8 mouse cellular contexts compared by ENCODE assay signal in genomic region chrX:51205548-51206324, GRCm38 (mm10). TPM values are rescaled to one million over a fixed set of nuclear protein-coding genes. Genes with fewer than 3 reads are reported as not detected.
DNase-seq lines count a peak whose midpoint lies in the region; ATAC-seq and TF ChIP-seq lines count a peak whose summit lies in the region.

No protein-coding gene starts in this region.

- H3K4me3 ChIP-seq in heart, embryonic 12.5 days: peak overlapping the region; percentile 73
- H3K4me3 ChIP-seq in kidney, postnatal 0 days (replicated peaks; ENCODE audit: low read depth, low read length): peak overlapping the region; percentile 52

- peak; percentile 56 for TF ChIP-seq CTCF in kidney, postnatal 0 days (IDR thresholded peaks at IDR 0.05; ENCODE audit: low read depth)

- 18% methylated on average over 79 of the region's 79 CpGs for WGBS in heart, embryonic 12.5 days
- WGBS in kidney, postnatal 0 days: 34% methylated on average over 79 of the region's 79 CpGs

- 0 out of 2 replicates have a peak, but pooled peaks cover 3% of the 10 kb centered on the region for H3K9me3 ChIP-seq in heart, embryonic 12.5 days (replicated peaks)
- no peaks in the 10 kb centered on the region for H3K9me3 ChIP-seq in kidney, postnatal 0 days (replicated peaks; ENCODE audit: low read length)

- peak overlapping the region; percentile 81 for H3K9ac ChIP-seq in heart, embryonic 12.5 days
- H3K9ac ChIP-seq in kidney, postnatal 0 days (ENCODE audit: low read depth, low read length): peak overlapping the region; percentile 58

- peak; percentile 64 for ATAC-seq in heart, embryonic 12.5 days (ENCODE audit: insufficient number of reproducible peaks, low FRiP score)
- peak; percentile 74 for ATAC-seq in kidney, postnatal 0 days (replicated peaks; ENCODE audit: low FRiP score, low read depth)
- peak; percentile 64 for ATAC-seq in megakaryocyte, adult 5-6 weeks (ENCODE audit: poor library complexity, severe bottlenecking)

- peak overlapping the region; percentile 25 for H3K27ac ChIP-seq in heart, embryonic 12.5 days (ENCODE audit: poor library complexity, severe bottlenecking)
- H3K27ac ChIP-seq in kidney, postnatal 0 days: peak overlapping the region; percentile 36

- peaks cover 5% of the 10 kb centered on the region; the same call in 1 of the 2 replicates for H3K27me3 ChIP-seq in heart, embryonic 12.5 days (replicated peaks)
- no peaks in the 10 kb centered on the region for H3K27me3 ChIP-seq in kidney, postnatal 0 days (ENCODE audit: insufficient read depth, low read length)

- H3K36me3 ChIP-seq in heart, embryonic 12.5 days: no peaks in the 10 kb centered on the region
- no peaks in the 10 kb centered on the region for H3K36me3 ChIP-seq in kidney, postnatal 0 days (ENCODE audit: insufficient read depth, low read length)

- H3K4me2 ChIP-seq in heart, embryonic 12.5 days: peak overlapping the region; percentile 80
- H3K4me2 ChIP-seq in kidney, postnatal 0 days (ENCODE audit: low read length): peak overlapping the region; percentile 71

- no peaks in the 10 kb centered on the region for H3K4me1 ChIP-seq in heart, embryonic 12.5 days (replicated peaks)
- no peaks in the 10 kb centered on the region for H3K4me1 ChIP-seq in kidney, postnatal 0 days (replicated peaks; ENCODE audit: insufficient read depth, low read length)

- DNase-seq in right cerebral cortex, postnatal 25 days: peak; percentile 6
- DNase-seq in right cerebral cortex, adult 2 months (ENCODE audit: low spot score in 2 of 2): no peak
- DNase-seq in cerebellum, postnatal 36 days: peak; percentile 8 to 15
- DNase-seq in kidney, postnatal 0 days (ENCODE audit: low spot score): peak; percentile 52
- peak; percentile 44 to 50 for DNase-seq in spleen, adult 18-20 months
- DNase-seq in layer of hippocampus, postnatal 36 days: no peak

RNA-seq across cellular contexts. Expression of gene Mbnl3, which starts 0.6 kb away (rescaled TPM):
- 7.9 and 8.2 TPM in 2 replicates for polyA plus RNA-seq in heart, embryonic 12.5 days (2016; fragmentation: Nextera tagmentation; extraction: Ambion mirVana)
- 4.9 TPM in 2 replicates for polyA plus RNA-seq in kidney, postnatal 0 days (2015; fragmentation: Nextera tagmentation; extraction: Ambion mirVana)
- 39.5 and 45.9 TPM in 2 replicates for total RNA-seq in megakaryocyte, adult 5-6 weeks (2015)
- total RNA-seq in megakaryocyte, adult 5-6 weeks (2017): 26.9 and 33.1 TPM in 2 replicates
- total RNA-seq in layer of hippocampus, postnatal 36 days (2021): not detected

Comparison
In these comparisons a context has a peak if more than half of its experiments do, and no peak if none do; other contexts are left out.
1. DNase-seq: peak in right cerebral cortex, postnatal 25 days (single experiment), cerebellum, postnatal 36 days (2 of 2), kidney, postnatal 0 days (single experiment) and spleen, adult 18-20 months (2 of 2); none in right cerebral cortex, adult 2 months (0 of 2) and layer of hippocampus, postnatal 36 days (0 of 2).
2. RNA of gene Mbnl3, which starts 0.6 kb away (total RNA-seq): 26.9 to 45.9 TPM in megakaryocyte, adult 5-6 weeks; not detected in layer of hippocampus, postnatal 36 days; every median in the first group is over 10 times any median in the second.
3. Peak in every context shown above with its lines, with median percentiles within 50 percentile points of each other: ATAC-seq.